Mouse (Mus musculus) liver, embryonic 15.5 days (tissue): ENCODE measurements around the gene A730061H03Rik. TPM values are rescaled to one million over a fixed set of nuclear protein-coding genes. Genes with fewer than 3 reads are reported as not detected.

Experiments used
- ATAC-seq: fragments of 200-750 bp; cut with Nextera tagmentation; 2 replicates; pipeline ENCODE4 v1.8.0; 2017; ENCODE audit warnings: moderate number of reproducible peaks, mild to moderate bottlenecking, moderate library complexity; ENCODE audit not compliant: insufficient read depth
- H3K27ac ChIP-seq: fragments of 300-500 bp; sonication (generic); replicated peaks from 2 replicates; pipeline ENCODE4 v1.5.1; 2015; ENCODE audit warnings: mild to moderate bottlenecking, inconsistent platforms
- H3K27me3 ChIP-seq: fragments of 300-500 bp; sonication (generic); 2 replicates; pipeline ENCODE4 v1.6.1; 2015; ENCODE audit warnings: mild to moderate bottlenecking, inconsistent platforms
- H3K36me3 ChIP-seq: fragments of 300-500 bp; sonication (generic); replicated peaks from 2 replicates; pipeline ENCODE4 v1.6.1; 2015; ENCODE audit warnings: moderate library complexity, mild to moderate bottlenecking, inconsistent platforms
- H3K4me1 ChIP-seq: fragments of 300-500 bp; sonication (generic); replicated peaks from 2 replicates; pipeline ENCODE4 v1.6.1; 2015; ENCODE audit warnings: inconsistent platforms
- H3K4me2 ChIP-seq: fragments of 300-500 bp; sonication (generic); 2 replicates; pipeline ENCODE4 v1.6.1; 2015; ENCODE audit warnings: moderate library complexity, mild to moderate bottlenecking, inconsistent platforms
- H3K4me3 ChIP-seq: fragments of 300-500 bp; sonication (generic); replicated peaks from 2 replicates; pipeline ENCODE4 v1.5.1; 2015; ENCODE audit warnings: mild to moderate bottlenecking, inconsistent platforms
- H3K9ac ChIP-seq: fragments of 300-500 bp; sonication (generic); 2 replicates; pipeline ENCODE4 v1.6.1; 2015; ENCODE audit warnings: moderate library complexity, mild to moderate bottlenecking, inconsistent platforms
- H3K9me3 ChIP-seq: fragments of 300-500 bp; sonication (generic); replicated peaks from 2 replicates; pipeline ENCODE4 v1.6.1; 2016; ENCODE audit warnings: inconsistent platforms
- WGBS: fragments of 180-500 bp; shearing (Covaris S2); methylation state at CpG from one replicate; pipeline ENCODE4 v1.1.7; 2015; ENCODE audit warnings: mixed read lengths; ENCODE audit not compliant: insufficient replicate concordance; 5-methylcytosine and 5-hydroxymethylcytosine counted together
- polyA plus RNA-seq: library from polyadenylated mRNA; unstranded; fragments of >200 nt; fragmentation: Nextera tagmentation; extraction: Ambion mirVana; gene quantifications from 2 replicates; pipeline ENCODE4 v1.2.1, GENCODE M21; 2015

A730061H03Rik gene
- polyA plus RNA-seq, 1 experiment from 2014 or later, result 1.6 TPM

DNA sequence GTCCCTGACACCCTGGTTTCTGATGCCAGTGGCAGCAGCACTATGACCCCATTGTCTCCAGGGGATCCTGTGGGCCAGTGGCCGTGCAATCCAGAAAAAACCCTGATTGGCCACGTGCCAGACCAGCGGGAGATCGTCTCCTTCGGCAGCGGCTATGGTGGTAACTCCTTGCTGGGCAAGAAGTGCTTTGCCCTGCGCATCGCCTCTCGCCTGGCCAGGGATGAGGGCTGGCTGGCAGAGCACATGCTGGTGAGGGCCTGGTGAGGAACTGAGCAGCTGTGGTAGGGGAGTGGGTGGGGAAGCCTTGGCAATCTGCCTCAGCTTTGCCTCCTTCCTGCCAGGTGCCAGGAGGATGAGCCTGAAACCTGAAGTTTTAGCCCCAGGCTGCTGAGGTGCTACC is 15.9 kb downstream of the A730061H03Rik start:
- no peak overlapping the region for H3K9ac ChIP-seq
- ATAC-seq, result no peak
- 89% methylated on average over 9 of the region's 9 CpGs for WGBS
- peaks cover 33% of the 10 kb centered on the region for H3K4me1 ChIP-seq
- H3K27ac ChIP-seq, result no peak overlapping the region
- H3K27me3 ChIP-seq, result no peaks in the 10 kb centered on the region
- H3K4me2 ChIP-seq, result no peak overlapping the region
- H3K4me3 ChIP-seq, result no peak overlapping the region
- H3K9me3 ChIP-seq, result no peaks in the 10 kb centered on the region
- H3K36me3 ChIP-seq, result peaks cover 74% of the 10 kb centered on the region

DNA sequence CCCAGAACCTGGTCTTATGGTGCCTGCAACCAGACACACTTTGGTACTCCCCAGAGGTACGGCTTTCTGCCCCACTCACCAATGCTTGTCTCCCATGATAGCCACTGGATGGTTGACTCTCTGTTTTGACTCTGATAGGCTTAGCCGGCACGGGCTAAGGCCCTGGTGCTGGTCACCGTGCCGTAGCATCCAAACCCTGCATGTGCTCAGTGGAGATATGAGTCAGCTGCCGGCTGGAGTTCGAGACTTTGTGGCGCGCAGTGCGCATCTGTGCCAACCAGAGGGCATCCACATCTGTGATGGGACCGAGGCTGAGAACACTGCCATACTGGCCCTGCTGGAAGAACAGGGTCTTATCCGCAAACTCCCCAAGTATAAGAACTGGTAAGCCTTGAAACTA is 17.9 kb downstream of the A730061H03Rik start:
- 65% methylated on average over 12 of the region's 12 CpGs for WGBS
- Histone ChIP-seq H3K4me2 (peak overlapping the region; percentile 91), H3K36me3 (peaks cover 53% of the 10 kb centered on the region), H3K4me3 (peak overlapping the region; percentile 74; the same call in 1 of the 2 replicates), H3K27ac (peak overlapping the region; percentile 92; the same call in 1 of the 2 replicates), H3K27me3 (no peaks in the 10 kb centered on the region), H3K9me3 (no peaks in the 10 kb centered on the region), H3K4me1 (peaks cover 39% of the 10 kb centered on the region), H3K9ac (0 out of 2 replicates have a peak overlapping the region, but pooled peaks have one; percentile 87)
- peak; percentile 5; the same call in 1 of the 2 replicates for ATAC-seq

GRCm38 (mm10) chr14:55540787-55541321 is 19.4 kb downstream of the A730061H03Rik start:
- Histone ChIP-seq H3K27me3 (no peaks in the 10 kb centered on the region), H3K27ac (peak overlapping the region; percentile 92), H3K4me3 (peak overlapping the region; percentile 74), H3K4me1 (peaks cover 44% of the 10 kb centered on the region), H3K9me3 (no peaks in the 10 kb centered on the region), H3K4me2 (peak overlapping the region; percentile 91), H3K36me3 (peaks cover 39% of the 10 kb centered on the region), H3K9ac (peak overlapping the region; percentile 87)
- ATAC-seq, result peak; percentile 16
- WGBS, result 3% methylated on average over 10 of the region's 10 CpGs

DNA sequence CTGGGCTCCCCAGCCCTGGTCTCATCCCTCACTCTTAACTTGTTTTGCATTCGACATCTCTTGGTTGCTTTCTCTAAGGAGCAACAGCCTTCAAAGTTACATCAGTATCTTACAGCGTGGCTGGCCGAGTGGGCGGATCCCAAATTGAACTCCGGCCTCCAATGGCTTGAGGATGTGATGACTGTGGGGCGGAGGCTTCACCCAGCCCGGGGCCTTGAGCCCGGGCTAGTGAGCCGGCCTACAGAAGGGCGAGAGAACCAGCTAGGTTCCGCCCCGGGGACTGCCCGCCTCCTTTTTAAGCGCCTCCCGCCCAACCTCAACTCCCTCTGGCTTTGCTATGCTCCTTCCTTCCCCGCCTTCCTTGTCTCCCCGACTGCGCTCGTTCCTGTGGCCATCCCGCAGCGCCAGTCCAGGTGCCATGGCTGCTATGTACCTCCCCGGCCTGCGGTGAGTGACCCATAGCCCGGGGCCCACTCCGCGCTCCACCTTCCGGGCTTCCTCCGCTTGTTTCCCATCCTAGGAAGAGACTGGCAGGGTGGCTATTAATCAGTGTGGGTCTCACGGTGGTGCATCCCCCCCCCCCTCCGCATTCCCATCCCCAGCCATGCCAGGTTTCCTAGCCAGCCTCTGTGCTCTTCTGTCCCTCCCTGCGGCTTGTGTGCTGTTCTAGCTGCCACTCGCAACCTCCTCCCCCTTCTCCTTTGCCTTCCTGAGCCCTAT is 20.0 kb downstream of the A730061H03Rik start, which contains the start of gene Pck2:
Pck2 (plus strand) TSS at position 200 of the 720 bp plus-strand sequence.
- peak within 1 kb of the TSS; percentile 87 for H3K9ac ChIP-seq
- WGBS, result under 1% methylated on average over 32 of the region's 32 CpGs
- no peaks in the 10 kb centered on the region for H3K9me3 ChIP-seq
- H3K4me1 ChIP-seq, result peaks cover 44% of the 10 kb centered on the region
- ATAC-seq, result peak; percentile 98
- H3K4me3 ChIP-seq, result peak within 1 kb of the TSS; percentile 74
- H3K36me3 ChIP-seq, result peaks cover 33% of the 10 kb centered on the region
- H3K27ac ChIP-seq, result peak within 1 kb of the TSS; percentile 92
- H3K4me2 ChIP-seq, result peak within 1 kb of the TSS; percentile 91
- no peaks in the 10 kb centered on the region for H3K27me3 ChIP-seq

DNA sequence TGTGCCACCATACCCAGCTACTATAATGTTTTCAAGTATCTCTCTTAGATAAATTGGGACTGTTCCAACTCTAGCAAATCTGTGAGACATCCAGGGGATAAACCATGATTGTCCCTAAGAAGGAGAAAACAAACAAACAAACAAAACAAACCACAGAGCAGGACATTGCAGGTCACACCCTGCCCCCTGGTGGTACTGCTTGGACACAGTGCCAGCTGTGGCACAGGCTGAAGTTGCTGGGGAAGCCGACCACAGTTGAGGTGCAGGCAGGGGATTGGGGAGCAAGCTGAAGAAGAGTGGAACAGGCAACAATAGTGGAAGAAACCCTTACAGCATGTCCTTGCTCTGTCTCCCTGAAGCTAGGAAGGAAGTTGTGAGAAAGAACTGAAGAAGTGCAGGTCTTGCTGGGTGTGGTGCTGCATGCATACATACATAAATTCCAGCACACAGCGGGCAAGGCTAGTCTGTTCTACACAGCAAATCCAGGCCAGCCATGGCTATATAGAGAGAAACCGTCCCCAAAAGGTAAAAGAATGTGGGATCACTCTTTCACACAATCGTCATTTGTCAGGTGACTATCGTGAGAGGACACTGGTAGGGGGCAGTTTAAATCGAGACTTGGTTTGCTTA is 24.0 kb downstream of the A730061H03Rik start:
- 47% methylated on average over 6 of the region's 6 CpGs for WGBS
- no peak overlapping the region for H3K4me2 ChIP-seq
- H3K27me3 ChIP-seq, result peaks cover 4% of the 10 kb centered on the region; the same call in 1 of the 2 replicates
- H3K9ac ChIP-seq, result no peak overlapping the region
- H3K36me3 ChIP-seq, result no peaks in the 10 kb centered on the region
- H3K4me1 ChIP-seq, result peaks cover 28% of the 10 kb centered on the region
- H3K27ac ChIP-seq, result no peak overlapping the region
- no peak overlapping the region for H3K4me3 ChIP-seq
- no peaks in the 10 kb centered on the region for H3K9me3 ChIP-seq
- ATAC-seq, result no peak

- H3K9me3 ChIP-seq, result no peaks in the 10 kb centered on the region
- H3K27me3 ChIP-seq, result peaks cover 59% of the 10 kb centered on the region
Measured at GRCm38 (mm10) chr14:55527940-55528339, 32.3 kb downstream of the A730061H03Rik start.

GRCm38 (mm10) chr14:55526674-55527073 is 33.5 kb downstream of the A730061H03Rik start:
- 61% methylated on average over 2 of the region's 2 CpGs for WGBS

More at GRCm38 (mm10) chr14:55527940-55528339, 32.3 kb downstream of the A730061H03Rik start:
- WGBS, result 6% methylated on average over 3 of the region's 3 CpGs
- H3K27ac ChIP-seq, result no peak overlapping the region
- H3K4me2 ChIP-seq, result no peak overlapping the region
- H3K9ac ChIP-seq, result no peak overlapping the region
- 0 out of 2 replicates have a peak, but pooled peaks cover 3% of the 10 kb centered on the region for H3K4me1 ChIP-seq
- no peak for ATAC-seq
- H3K36me3 ChIP-seq, result no peaks in the 10 kb centered on the region
- H3K4me3 ChIP-seq, result no peak overlapping the region

DNA sequence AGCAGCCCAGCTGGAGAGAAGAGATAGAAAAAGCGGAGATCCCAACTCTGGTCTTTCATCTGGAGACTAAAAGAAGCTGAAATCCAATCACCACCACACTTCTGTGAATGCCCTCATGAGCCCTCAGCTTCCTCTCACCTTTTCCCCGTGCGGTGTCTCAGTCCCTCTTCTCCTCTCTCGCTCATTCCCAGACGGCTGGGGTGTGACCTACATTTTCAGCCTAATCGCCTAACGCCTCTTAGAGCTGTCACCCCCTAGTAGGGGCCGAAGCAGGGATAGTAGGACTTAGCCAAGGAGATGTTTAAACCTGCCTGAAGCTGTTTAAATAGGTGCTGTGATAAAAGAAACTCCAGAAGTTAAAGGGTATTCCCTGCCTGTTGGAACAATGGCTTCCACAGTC is 35.4 kb downstream of the A730061H03Rik start, which contains the start of gene Nrl:
Nrl (minus strand) TSS at position 197 of the 400 bp plus-strand sequence.
- peaks cover 80% of the 10 kb centered on the region for H3K27me3 ChIP-seq

More at GRCm38 (mm10) chr14:55526674-55527073, 33.5 kb downstream of the A730061H03Rik start:
- Histone ChIP-seq H3K36me3 (no peaks in the 10 kb centered on the region), H3K27me3 (peaks cover 71% of the 10 kb centered on the region), H3K4me2 (no peak overlapping the region), H3K9me3 (no peaks in the 10 kb centered on the region), H3K9ac (no peak overlapping the region), H3K27ac (no peak overlapping the region), H3K4me1 (0 out of 2 replicates have a peak, but pooled peaks cover 3% of the 10 kb centered on the region), H3K4me3 (no peak overlapping the region)
- ATAC-seq, result no peak

DNA sequence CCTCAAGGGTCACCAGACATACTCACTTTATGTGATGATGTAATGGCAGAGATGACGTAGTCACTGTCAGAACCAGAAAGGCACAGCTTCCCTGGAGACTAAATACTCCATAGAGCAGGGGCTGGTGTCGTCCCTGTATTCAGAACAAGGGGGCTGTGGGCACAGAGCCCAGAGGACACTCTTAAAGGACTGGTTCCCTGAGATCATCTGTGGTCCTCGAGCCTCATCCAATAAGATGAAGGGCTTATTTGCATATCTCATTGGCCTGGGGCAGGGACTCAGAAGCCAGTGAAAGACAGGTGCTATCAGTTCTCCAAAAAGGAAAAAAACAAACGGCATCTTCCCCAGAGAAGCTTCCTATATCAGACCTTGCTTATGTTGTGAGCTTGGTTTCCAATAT is 36.1 kb downstream of the A730061H03Rik start:
- H3K27ac ChIP-seq, result no peak overlapping the region
- no peak overlapping the region for H3K4me2 ChIP-seq
- no peak overlapping the region for H3K9ac ChIP-seq
- peaks cover 80% of the 10 kb centered on the region for H3K27me3 ChIP-seq
- 35% methylated on average over 4 of the region's 4 CpGs for WGBS
- no peaks in the 10 kb centered on the region for H3K36me3 ChIP-seq
- no peaks in the 10 kb centered on the region for H3K9me3 ChIP-seq
- no peak for ATAC-seq
- no peak overlapping the region for H3K4me3 ChIP-seq
- H3K4me1 ChIP-seq, result peaks cover 13% of the 10 kb centered on the region

More for the DNA sequence above, 35.4 kb downstream of the A730061H03Rik start, which contains the start of gene Nrl:
- Histone ChIP-seq H3K9me3 (no peaks in the 10 kb centered on the region), H3K4me2 (no peak within 1 kb of the TSS), H3K9ac (no peak within 1 kb of the TSS), H3K4me1 (peaks cover 13% of the 10 kb centered on the region), H3K27ac (no peak within 1 kb of the TSS), H3K36me3 (no peaks in the 10 kb centered on the region), H3K4me3 (no peak within 1 kb of the TSS)
- no peak for ATAC-seq
- WGBS, result 20% methylated on average over 8 of the region's 8 CpGs

DNA sequence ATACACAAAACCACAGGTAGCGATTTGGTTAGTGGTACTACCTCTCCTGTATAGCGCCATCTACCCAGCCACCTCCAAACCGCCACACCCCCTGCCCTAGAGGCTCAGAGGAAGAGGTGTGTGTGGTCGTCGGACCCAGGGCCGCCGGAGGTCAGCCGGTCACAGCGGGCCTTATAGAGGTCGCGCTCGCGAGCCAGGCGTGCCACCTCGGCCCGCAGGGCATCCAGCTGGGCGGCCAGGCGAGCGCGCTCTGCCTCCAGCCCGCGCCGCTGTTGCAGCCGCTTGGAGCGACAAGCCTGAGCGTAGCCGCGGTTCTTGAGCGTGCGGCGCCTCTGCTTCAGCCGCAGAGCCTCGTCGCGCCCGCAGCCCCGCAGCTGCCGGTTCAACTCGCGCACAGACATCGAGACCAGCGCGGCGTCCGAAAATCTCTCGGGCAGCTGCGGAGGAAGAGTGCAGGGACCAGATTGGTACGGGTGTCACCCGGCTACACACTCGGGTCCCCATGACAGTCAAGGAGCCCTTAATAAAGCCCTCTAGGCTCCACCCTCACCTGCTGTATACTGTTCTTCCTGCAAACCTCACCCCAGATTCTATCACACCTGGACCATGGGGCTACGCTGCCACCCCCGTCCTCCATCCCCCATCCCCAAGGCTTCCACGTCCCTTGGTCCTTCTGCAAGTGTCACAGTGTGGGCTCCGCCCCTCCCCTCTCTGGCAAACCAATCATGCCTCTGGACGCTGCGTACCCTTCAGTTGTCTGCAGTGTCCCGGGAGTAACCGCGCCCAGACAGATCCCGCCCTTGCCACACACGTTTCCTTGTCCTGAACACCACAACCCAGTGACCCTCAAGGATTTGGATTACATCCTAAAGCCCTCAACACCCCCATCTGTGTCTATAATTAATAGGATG is 39.5 kb downstream of the A730061H03Rik start:
- Histone ChIP-seq H3K27me3 (peaks cover 99% of the 10 kb centered on the region), H3K27ac (no peak overlapping the region), H3K4me1 (peaks cover 13% of the 10 kb centered on the region), H3K4me3 (peak overlapping the region; percentile 45), H3K9ac (no peak overlapping the region), H3K9me3 (no peaks in the 10 kb centered on the region), H3K36me3 (no peaks in the 10 kb centered on the region), H3K4me2 (peak overlapping the region; percentile 68)
- ATAC-seq, result no peak
- WGBS, result 2% methylated on average over 61 of the region's 61 CpGs
